Mouse (Mus musculus) Patski (cell line): ENCODE results near the gene Plod1. TPM values are rescaled to one million over a fixed set of nuclear protein-coding genes. Genes with fewer than 3 reads are reported as not detected.
A peak's percentile ranks its signal among the peaks of the same experiment; 100 is the strongest.

Source experiments
- ATAC-seq: fragments of 100-300 bp; one replicate; pipeline ENCODE4 v1.8.0; 2021
- CTCF ChIA-PET: fragments of 350-600 bp; sonication (Branson Sonifier 250); formaldehyde crosslinking; loops from one replicate; lab custom pipeline; 2022; ENCODE audit warnings: inconsistent platforms; lab: Charles Lee
- POLR2A ChIA-PET: fragments of 350-600 bp; sonication (Branson Sonifier 250); formaldehyde crosslinking; loops from one replicate; lab custom pipeline; 2022; ENCODE audit warnings: antibody characterized with exemption, inconsistent platforms; lab: Charles Lee
- DNase-seq: peaks from one replicate; pipeline ENCODE4 v3.0.0-alpha.2; 2011; ENCODE audit warnings: low read depth, low spot score
- H3K27me3 ChIP-seq: fragments of 371-371 bp; one replicate; pipeline ENCODE4 v1.5.1; 2021
- CTCF ChIP-seq: fragments of 100-300 bp; IDR thresholded peaks from one replicate; pipeline ENCODE4 v1.5.1; 2021
- in situ Hi-C: fragments of 300-500 bp; cut with MboI; formaldehyde crosslinking; loops from 3 replicates; pipeline ENCODE4 v1.11.1; 2018; ENCODE audit warnings: low pct_unique_long_range_greater_than_20kb, mixed read lengths
- polyA plus RNA-seq: library from polyadenylated mRNA; unstranded; gene quantifications from one replicate; pipeline ENCODE4 v1.2.3, GENCODE M21; 2021

Plod1 gene
- polyA plus RNA-seq = 39.3 TPM

GRCm38 (mm10) chr4:147936331-147936954, at the start of gene Plod1:
Gene Plod1, minus strand, starts transcription at chr4:147936767.
- DNase-seq (no peak), ATAC-seq (peak; percentile 65)
- H3K27me3 ChIP-seq = no peaks in the 10 kb centered on the region
- CTCF ChIA-PET = interaction anchor here (1.4 kb wide), 1 partner anchor 17 kb away, joined by 4 read pairs; no protein-coding TSS in a partner anchor
- POLR2A ChIA-PET = interaction anchor here (0.9 to 1.4 kb wide), 2 partner anchors 27 to 31 kb away, joined by 3 to 4 read pairs; no protein-coding TSS in a partner anchor
- TF ChIP-seq CTCF = no peak
- in situ Hi-C loops = no loop called here

GRCm38 (mm10) chr4:147985205-147986132, 48.9 kb upstream of the Plod1 start, which contains the start of gene Nppb:
Gene Nppb, plus strand, starts transcription at chr4:147985788.
- DNase-seq = no peak
- ChIA-PET POLR2A (interaction anchor here (1.3 kb wide), 1 partner anchor 23 kb away, joined by 3 read pairs; no protein-coding TSS in a partner anchor), CTCF (interaction anchor here (0.8 to 1.7 kb wide), 4 partner anchors 10 to 30 kb away, joined by 3 to 5 read pairs (median 3); no protein-coding TSS in a partner anchor)
- H3K27me3 ChIP-seq = no peaks in the 10 kb centered on the region
- ATAC-seq = peak; percentile 60
- TF ChIP-seq CTCF = no peak
- in situ Hi-C loops = no loop called here

GRCm38 (mm10) chr4:147979441-147979860, 42.9 kb upstream of the Plod1 start:
- in situ Hi-C loops = no loop called here
- no peaks in the 10 kb centered on the region for H3K27me3 ChIP-seq
- ChIA-PET POLR2A (no interaction called here), CTCF (no interaction called here)
- ATAC-seq (no peak), DNase-seq (no peak)
- TF ChIP-seq CTCF = no peak

- no peak for ATAC-seq
- no peak for DNase-seq
- H3K27me3 ChIP-seq = no peaks in the 10 kb centered on the region
- CTCF ChIA-PET = no interaction called here
- in situ Hi-C loops = no loop called here
- TF ChIP-seq CTCF = no peak
- POLR2A ChIA-PET = no interaction called here
These were observed 41.8 kb upstream of the Plod1 start for GRCm38 (mm10) chr4:147978391-147978790.

GRCm38 (mm10) chr4:147977726-147978125, 41.2 kb upstream of the Plod1 start:
- DNase-seq = no peak
- CTCF ChIA-PET = no interaction called here
- in situ Hi-C loops = no loop called here
- no peaks in the 10 kb centered on the region for H3K27me3 ChIP-seq
- ATAC-seq = no peak
- TF ChIP-seq CTCF = no peak
- POLR2A ChIA-PET = no interaction called here

GRCm38 (mm10) chr4:147976237-147976636, 39.7 kb upstream of the Plod1 start:
- no peaks in the 10 kb centered on the region for H3K27me3 ChIP-seq
- ATAC-seq (no peak), DNase-seq (no peak)
- CTCF ChIA-PET = interaction anchor here (0.9 to 1.5 kb wide), 3 partner anchors 8 to 15 kb away, joined by 3 to 4 read pairs (median 3); partner anchors contain the start of gene Nppb
- no peak for TF ChIP-seq CTCF
- POLR2A ChIA-PET = no interaction called here
- in situ Hi-C loops = no loop called here

- ChIA-PET POLR2A (interaction anchor here (0.6 kb wide), 1 partner anchor 34 kb away, joined by 4 read pairs; no protein-coding TSS in a partner anchor), CTCF (interaction anchor here (1.3 to 1.4 kb wide), 2 partner anchors 9 to 97 kb away, joined by 4 read pairs; no protein-coding TSS in a partner anchor)
- H3K27me3 ChIP-seq = no peaks in the 10 kb centered on the region
- no peak for ATAC-seq
- TF ChIP-seq CTCF = no peak
- in situ Hi-C loops = no loop called here
- DNase-seq = no peak
These were observed 32.8 kb upstream of the Plod1 start for GRCm38 (mm10) chr4:147969337-147969736.

- H3K27me3 ChIP-seq = no peaks in the 10 kb centered on the region
- CTCF ChIA-PET = interaction anchor here (1.4 kb wide), 1 partner anchor 8 kb away, joined by 4 read pairs; no protein-coding TSS in a partner anchor
- in situ Hi-C loops = no loop called here
- DNase-seq (no peak), ATAC-seq (no peak)
- POLR2A ChIA-PET = interaction anchor here (0.6 kb wide), 1 partner anchor 35 kb away, joined by 4 read pairs; no protein-coding TSS in a partner anchor
- no peak for TF ChIP-seq CTCF
These were observed 32.2 kb upstream of the Plod1 start for GRCm38 (mm10) chr4:147968816-147969215.

GRCm38 (mm10) chr4:147965712-147966111, 29.1 kb upstream of the Plod1 start:
- CTCF ChIA-PET = interaction anchor here (1.1 to 1.2 kb wide), 2 partner anchors 9 to 56 kb away, joined by 3 read pairs; no protein-coding TSS in a partner anchor
- in situ Hi-C loops = no loop called here
- POLR2A ChIA-PET = no interaction called here
- DNase-seq = peak; percentile 33
- peak; percentile 51 for ATAC-seq
- no peaks in the 10 kb centered on the region for H3K27me3 ChIP-seq
- no peak for TF ChIP-seq CTCF

GRCm38 (mm10) chr4:147963623-147964022, 27.1 kb upstream of the Plod1 start:
- no peak for ATAC-seq
- no peaks in the 10 kb centered on the region for H3K27me3 ChIP-seq
- DNase-seq = no peak
- no peak for TF ChIP-seq CTCF
- ChIA-PET POLR2A (no interaction called here), CTCF (interaction anchor here (1.4 to 1.5 kb wide), 2 partner anchors 55 to 97 kb away, joined by 3 read pairs; no protein-coding TSS in a partner anchor)
- in situ Hi-C loops = loop anchor here (5.0 kb wide), 2 partner anchors 39 to 119 kb away; partner anchors contain the start of gene Nppa
